Mouse (Mus musculus): ENCODE data around the gene Heg1. TPM values are rescaled to one million over a fixed set of nuclear protein-coding genes. Genes with fewer than 3 reads are reported as not detected.

Heg1 gene
- polyA plus RNA-seq, 2 experiments: 3.2 to 3.5 TPM

DNA sequence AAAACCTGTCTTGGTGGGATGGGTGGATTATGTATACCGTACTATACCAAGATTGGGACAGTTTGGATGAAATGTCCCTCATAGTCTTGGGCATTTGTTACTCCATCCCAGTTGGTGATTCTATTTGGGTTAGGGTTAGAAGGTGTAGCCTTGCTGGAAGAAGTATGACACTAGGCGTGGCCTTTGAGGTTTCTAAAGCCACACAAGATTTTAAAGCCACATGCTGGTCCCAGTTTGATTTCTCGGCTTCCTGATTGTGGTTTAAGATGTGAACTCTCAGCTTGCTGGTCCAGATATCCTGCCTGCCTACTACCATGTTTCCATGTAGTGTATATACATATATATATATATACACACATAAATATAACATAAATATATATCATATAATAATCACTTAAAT is 27.0 kb upstream of the Heg1 start:
- no peak for TF ChIP-seq CTCF (IDR thresholded peaks at IDR 0.05; ENCODE audit: low read depth)
- no peak for TF ChIP-seq EP300 (IDR thresholded peaks at IDR 0.05; ENCODE audit: low read depth)
- no peak for DNase-seq (ENCODE audit: low read depth in 3 of 3, low spot score in 3 of 3)
- Histone ChIP-seq H3K36me3 (replicated peaks; ENCODE audit: control insufficient read depth, insufficient read depth, low read depth) (no peaks in the 10 kb centered on the region), H3K4me1 (replicated peaks; ENCODE audit: control insufficient read depth in 2 of 2, insufficient read depth in 2 of 2, low read length in 1 of 2) (no peaks in the 10 kb centered on the region), H3K9me3 (ENCODE audit: control insufficient read depth, low read length) (no peaks in the 10 kb centered on the region), H3K27ac (no peak overlapping the region), H3K4me3 (ENCODE audit: insufficient read depth in 1 of 2, low read depth in 2 of 2, low read length in 2 of 2) (no peak overlapping the region), H3K9ac (replicated peaks) (no peak overlapping the region), H3K27me3 (ENCODE audit: control insufficient read depth, insufficient read depth, low read length) (no peaks in the 10 kb centered on the region), H3K4me2 (ENCODE audit: low read depth) (no peak overlapping the region)
- 32% methylated on average over 3 of the region's 3 CpGs for WGBS (ENCODE audit: insufficient replicate concordance)
- no peak for ATAC-seq (ENCODE audit: insufficient read depth)

GRCm38 (mm10) chr16:33658121-33658520 is 26.0 kb upstream of the Heg1 start:
- no peak overlapping the region for H3K4me3 ChIP-seq (ENCODE audit: insufficient read depth in 1 of 2, low read depth in 2 of 2, low read length in 2 of 2)
- H3K27ac ChIP-seq: no peak overlapping the region
- no peaks in the 10 kb centered on the region for H3K4me1 ChIP-seq (replicated peaks; ENCODE audit: control insufficient read depth in 2 of 2, insufficient read depth in 2 of 2, low read length in 1 of 2)
- H3K27me3 ChIP-seq (ENCODE audit: control insufficient read depth, insufficient read depth, low read length): no peaks in the 10 kb centered on the region
- TF ChIP-seq EP300 (IDR thresholded peaks at IDR 0.05; ENCODE audit: low read depth): no peak
- no peak for TF ChIP-seq CTCF (IDR thresholded peaks at IDR 0.05; ENCODE audit: low read depth)
- WGBS (ENCODE audit: insufficient replicate concordance): 75% methylated on average over 3 of the region's 3 CpGs
- H3K36me3 ChIP-seq (replicated peaks; ENCODE audit: control insufficient read depth, insufficient read depth, low read depth): no peaks in the 10 kb centered on the region
- no peak for DNase-seq (ENCODE audit: low read depth in 3 of 3, low spot score in 3 of 3)
- ATAC-seq (ENCODE audit: insufficient read depth): no peak
- H3K4me2 ChIP-seq (ENCODE audit: low read depth): no peak overlapping the region
- no peak overlapping the region for H3K9ac ChIP-seq (replicated peaks)
- no peaks in the 10 kb centered on the region for H3K9me3 ChIP-seq (ENCODE audit: control insufficient read depth, low read length)

DNA sequence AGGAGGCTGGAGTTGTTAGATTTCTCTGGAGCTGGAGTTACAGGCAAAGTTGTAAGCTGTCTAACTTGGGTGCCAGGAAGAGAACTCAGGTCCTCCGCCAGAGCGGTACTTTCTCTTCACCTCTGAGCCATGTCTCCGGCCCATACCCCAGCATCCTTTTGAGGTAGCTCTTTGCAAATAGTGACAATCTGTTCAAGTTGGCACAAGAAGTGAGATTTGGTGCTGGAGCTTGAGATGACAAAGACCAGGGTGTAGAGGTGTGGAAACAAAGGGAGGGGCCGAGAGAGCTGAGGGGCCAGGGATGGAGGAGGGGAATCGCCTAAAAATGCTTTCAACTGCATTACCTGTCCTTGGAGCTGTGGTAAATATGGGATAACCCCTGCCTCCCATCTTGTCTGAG is 24.6 kb upstream of the Heg1 start:
- Histone ChIP-seq H3K36me3 (replicated peaks; ENCODE audit: control insufficient read depth, insufficient read depth, low read depth) (no peaks in the 10 kb centered on the region), H3K9me3 (ENCODE audit: control insufficient read depth, low read length) (no peaks in the 10 kb centered on the region), H3K27me3 (ENCODE audit: control insufficient read depth, insufficient read depth, low read length) (no peaks in the 10 kb centered on the region), H3K4me2 (ENCODE audit: low read depth) (no peak overlapping the region), H3K27ac (no peak overlapping the region), H3K4me1 (replicated peaks; ENCODE audit: control insufficient read depth in 2 of 2, insufficient read depth in 2 of 2, low read length in 1 of 2) (no peaks in the 10 kb centered on the region), H3K9ac (replicated peaks) (no peak overlapping the region), H3K4me3 (ENCODE audit: insufficient read depth in 1 of 2, low read depth in 2 of 2, low read length in 2 of 2) (no peak overlapping the region)
- DNase-seq (ENCODE audit: low read depth in 3 of 3, low spot score in 3 of 3): no peak
- TF ChIP-seq EP300 (IDR thresholded peaks at IDR 0.05; ENCODE audit: low read depth) (no peak), CTCF (IDR thresholded peaks at IDR 0.05; ENCODE audit: low read depth) (no peak)
- 72% methylated on average over 5 of the region's 5 CpGs for WGBS (ENCODE audit: insufficient replicate concordance)
- ATAC-seq (ENCODE audit: insufficient read depth): no peak

DNA sequence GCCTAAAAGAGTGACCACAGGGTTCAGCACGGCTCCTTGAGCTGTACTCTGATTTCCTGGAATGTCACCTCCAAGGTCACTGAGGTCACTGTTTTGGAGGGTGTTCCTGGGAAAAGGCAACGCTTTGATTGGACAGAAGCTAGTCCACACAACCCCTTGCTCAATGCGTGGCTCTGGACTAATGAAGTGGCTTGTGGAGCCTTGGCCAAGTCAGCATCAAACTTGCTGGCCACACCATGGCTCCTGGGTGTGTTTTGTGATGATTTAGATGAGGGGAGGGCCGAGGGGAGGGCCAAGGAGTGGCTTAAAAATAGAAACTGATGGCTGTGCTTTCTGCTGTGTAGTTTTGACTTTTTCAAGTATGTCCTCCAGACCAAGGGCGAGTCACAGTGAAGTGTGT is 24.0 kb upstream of the Heg1 start:
- Histone ChIP-seq H3K36me3 (replicated peaks; ENCODE audit: control insufficient read depth, insufficient read depth, low read depth) (no peaks in the 10 kb centered on the region), H3K4me1 (replicated peaks; ENCODE audit: control insufficient read depth in 2 of 2, insufficient read depth in 2 of 2, low read length in 1 of 2) (no peaks in the 10 kb centered on the region), H3K4me2 (ENCODE audit: low read depth) (no peak overlapping the region), H3K9ac (replicated peaks) (no peak overlapping the region), H3K4me3 (ENCODE audit: insufficient read depth in 1 of 2, low read depth in 2 of 2, low read length in 2 of 2) (no peak overlapping the region), H3K27ac (no peak overlapping the region), H3K27me3 (ENCODE audit: control insufficient read depth, insufficient read depth, low read length) (no peaks in the 10 kb centered on the region), H3K9me3 (ENCODE audit: control insufficient read depth, low read length) (no peaks in the 10 kb centered on the region)
- TF ChIP-seq EP300 (IDR thresholded peaks at IDR 0.05; ENCODE audit: low read depth) (no peak), CTCF (IDR thresholded peaks at IDR 0.05; ENCODE audit: low read depth) (no peak)
- 49% methylated on average over 5 of the region's 5 CpGs for WGBS (ENCODE audit: insufficient replicate concordance)
- DNase-seq (ENCODE audit: low read depth in 3 of 3, low spot score in 3 of 3) (no peak), ATAC-seq (ENCODE audit: insufficient read depth) (no peak)

DNA sequence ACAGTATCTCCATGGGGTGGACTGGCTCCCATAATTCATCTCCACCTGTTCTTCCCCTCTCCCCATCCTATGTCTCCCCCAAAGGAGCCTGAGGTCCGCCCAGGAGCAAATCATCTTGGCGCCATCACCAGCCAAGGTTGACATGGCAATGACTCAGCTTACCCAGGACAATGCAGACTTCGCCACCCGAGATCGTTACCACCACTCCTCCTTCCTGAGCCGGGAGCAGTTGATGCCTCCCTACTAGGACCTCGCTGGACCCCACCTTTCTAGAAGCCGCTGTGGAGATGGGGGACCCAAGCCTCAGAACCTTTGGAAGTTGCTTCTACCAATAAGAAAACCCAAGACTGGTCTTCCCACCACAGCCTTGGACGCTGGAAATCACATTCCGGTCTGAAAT is 21.3 kb upstream of the Heg1 start:
- Histone ChIP-seq H3K9ac (replicated peaks) (no peak overlapping the region), H3K4me3 (ENCODE audit: insufficient read depth in 1 of 2, low read depth in 2 of 2, low read length in 2 of 2) (no peak overlapping the region), H3K4me2 (ENCODE audit: low read depth) (no peak overlapping the region), H3K27ac (no peak overlapping the region), H3K36me3 (replicated peaks; ENCODE audit: control insufficient read depth, insufficient read depth, low read depth) (no peaks in the 10 kb centered on the region), H3K27me3 (ENCODE audit: control insufficient read depth, insufficient read depth, low read length) (no peaks in the 10 kb centered on the region), H3K4me1 (replicated peaks; ENCODE audit: control insufficient read depth in 2 of 2, insufficient read depth in 2 of 2, low read length in 1 of 2) (no peaks in the 10 kb centered on the region), H3K9me3 (ENCODE audit: control insufficient read depth, low read length) (no peaks in the 10 kb centered on the region)
- 68% methylated on average over 10 of the region's 10 CpGs for WGBS (ENCODE audit: insufficient replicate concordance)
- DNase-seq (ENCODE audit: low read depth in 3 of 3, low spot score in 3 of 3) (no peak), ATAC-seq (ENCODE audit: insufficient read depth) (no peak)
- TF ChIP-seq CTCF (IDR thresholded peaks at IDR 0.05; ENCODE audit: low read depth): no peak
- no peak for TF ChIP-seq EP300 (IDR thresholded peaks at IDR 0.05; ENCODE audit: low read depth)
